Mouse (Mus musculus): ENCODE measurements at regions not wholly inside any gene's neighbourhood (a gene's known extent, or its start where the extent isn't known, plus 50 kb on each side); places are given as distances from the start of the nearest gene placed in this dataset.

- TF ChIP-seq ZC3H11A (IDR thresholded peaks at IDR 0.05; ENCODE audit: borderline replicate concordance, low read depth, low read length) (no peak), CHD2 (IDR thresholded peaks at IDR 0.05; ENCODE audit: low read depth, low read length) (no peak), ZNF384 (IDR thresholded peaks at IDR 0.05; ENCODE audit: low read depth, low read length) (no peak)
These were observed 163.3 kb downstream of the Icos start for GRCm38 (mm10) chr1:61140870-61141591.

Measured in ES-E14 (cell line).